Mouse (Mus musculus): ENCODE measurements at regions not wholly inside any gene's neighbourhood (a gene's known extent, or its start where the extent isn't known, plus 50 kb on each side); places are given as distances from the start of the nearest gene placed in this dataset.
A peak's percentile ranks its signal among the peaks of the same experiment; 100 is the strongest.

DNA sequence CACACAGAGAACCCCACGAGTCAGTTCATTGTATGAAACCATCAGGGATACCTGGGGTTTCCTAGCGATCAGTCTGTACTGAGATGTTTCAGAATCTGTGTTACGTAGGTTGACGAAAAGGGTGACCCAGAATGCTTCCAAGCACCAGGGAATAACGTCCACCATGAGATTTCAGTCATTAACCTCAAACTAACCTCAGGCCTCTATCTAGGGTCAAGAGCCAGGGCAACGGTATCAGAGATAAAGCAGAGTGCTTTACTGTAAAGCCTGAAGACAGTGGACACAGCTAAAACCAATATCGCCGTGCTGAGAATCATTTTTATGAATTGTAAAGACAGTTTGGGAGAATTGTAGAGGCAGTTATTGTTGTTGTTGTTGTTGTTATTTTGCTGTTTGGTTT lies 52.9 kb upstream of the Errfi1 start:
- DNase-seq = no peak

DNA sequence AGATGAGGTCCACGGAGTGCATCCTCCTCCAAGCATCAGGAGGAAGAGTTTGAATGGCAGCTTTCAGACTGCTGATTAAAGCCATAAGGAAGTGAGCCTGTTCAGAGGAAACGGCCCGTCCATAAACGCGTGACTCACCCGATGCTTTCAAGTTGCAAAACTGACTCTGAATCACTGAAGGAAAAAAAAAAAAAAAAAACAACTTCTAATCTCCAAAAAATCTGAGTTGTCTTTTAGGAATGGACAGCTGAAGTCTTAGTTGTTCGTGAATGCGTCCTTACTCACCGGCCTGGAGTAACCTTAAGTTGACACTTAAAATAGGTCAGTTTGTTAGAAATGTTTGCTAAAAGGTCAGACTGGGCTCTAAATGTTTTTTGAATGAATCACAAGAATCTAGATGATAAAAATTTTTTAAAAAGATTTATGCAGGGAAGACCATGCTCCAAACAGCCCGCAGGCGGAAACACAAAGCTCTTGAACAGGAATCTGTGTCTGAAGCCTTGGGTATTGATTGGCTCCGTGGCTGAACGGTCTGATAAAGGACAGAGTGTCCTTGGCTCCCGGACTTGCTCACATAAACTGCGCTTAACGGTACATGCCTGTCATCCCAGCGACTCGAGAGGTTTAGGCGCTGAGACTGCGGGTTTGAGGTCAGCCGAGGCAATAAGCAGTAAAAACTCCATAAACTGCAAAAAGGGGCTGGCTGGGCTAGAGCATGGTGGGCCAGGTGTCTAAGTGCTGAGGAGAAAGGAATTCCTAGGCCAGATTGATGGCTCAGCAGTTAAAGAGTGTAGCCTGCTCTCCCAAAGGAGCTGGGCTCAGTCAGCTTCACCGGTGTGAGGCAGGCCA lies 53.9 kb upstream of the Errfi1 start:
- no peak for DNase-seq

DNA sequence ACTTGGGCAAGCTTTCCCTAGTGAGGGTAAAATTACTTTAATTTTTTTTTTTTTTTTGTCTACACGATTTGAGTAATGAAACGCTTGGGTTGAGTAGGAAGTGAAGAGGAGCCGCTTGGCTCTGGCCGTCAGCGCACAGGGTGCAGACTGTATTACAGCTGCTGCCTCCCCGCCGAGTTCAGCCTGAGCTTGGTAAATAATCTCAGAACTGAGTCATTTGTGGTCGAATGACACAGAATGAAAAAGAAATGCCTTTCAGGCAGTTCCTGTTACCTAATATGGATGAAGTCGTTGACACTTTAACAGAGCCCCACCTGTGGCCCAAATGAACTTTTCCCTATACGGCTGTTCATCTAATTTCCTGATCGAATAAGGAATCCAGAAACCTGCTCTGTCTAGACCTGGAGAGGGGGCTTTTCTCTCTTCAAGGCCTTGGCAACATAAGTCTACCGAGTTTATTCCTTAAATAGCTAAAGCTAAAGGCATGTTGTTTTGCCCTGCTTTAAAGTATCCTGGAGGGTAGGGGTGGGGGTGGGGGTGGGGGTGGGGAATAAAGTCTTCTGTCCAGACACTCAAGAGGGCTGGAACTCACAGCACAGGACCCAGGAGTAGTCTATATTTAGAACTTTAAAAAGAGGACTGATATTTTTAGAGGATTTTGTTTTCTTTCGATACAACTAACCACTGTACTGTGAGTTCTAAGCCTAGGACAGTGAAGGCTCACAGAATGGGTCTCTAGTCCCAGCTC lies 54.8 kb upstream of the Errfi1 start:
- no peak for DNase-seq

DNA sequence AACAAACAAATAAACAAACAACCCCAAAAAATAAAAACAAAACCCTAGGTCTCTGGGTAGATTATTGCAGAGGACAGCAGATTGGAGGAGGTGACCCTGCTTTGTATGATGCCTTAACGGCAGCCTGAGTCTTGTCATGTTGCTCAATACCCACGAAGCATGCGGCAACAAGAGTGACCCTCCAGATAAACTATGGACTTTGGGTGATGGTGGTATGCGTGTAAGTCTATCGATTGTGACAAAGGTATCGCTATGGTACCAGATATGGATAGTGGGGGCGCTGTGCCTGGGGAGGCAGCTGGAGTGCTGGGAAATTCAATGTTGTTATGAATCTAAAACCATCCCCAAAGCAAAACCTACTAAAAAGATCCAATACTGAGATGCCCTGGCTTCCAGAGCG lies 55.4 kb upstream of the Errfi1 start:
- no peak for DNase-seq

DNA sequence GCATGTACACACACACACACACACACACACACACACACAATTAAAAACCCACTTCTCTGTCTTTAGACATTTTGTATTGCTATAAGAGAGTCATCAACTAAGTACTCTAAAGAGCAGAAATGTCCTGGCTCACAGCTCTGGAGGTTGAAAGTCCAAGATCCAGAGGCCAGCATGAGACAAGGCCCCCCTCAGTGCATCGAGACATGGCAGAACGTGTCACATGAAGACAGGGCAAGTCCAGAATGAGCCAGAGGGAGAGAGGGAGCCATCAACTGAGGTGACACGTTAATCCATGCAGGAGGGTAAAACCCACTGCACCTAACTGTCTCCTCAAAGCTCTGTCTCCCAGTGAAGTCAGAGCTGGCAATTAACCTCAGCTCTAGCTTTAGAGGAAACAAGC lies 56.7 kb upstream of the Errfi1 start:
- no peak for DNase-seq

DNA sequence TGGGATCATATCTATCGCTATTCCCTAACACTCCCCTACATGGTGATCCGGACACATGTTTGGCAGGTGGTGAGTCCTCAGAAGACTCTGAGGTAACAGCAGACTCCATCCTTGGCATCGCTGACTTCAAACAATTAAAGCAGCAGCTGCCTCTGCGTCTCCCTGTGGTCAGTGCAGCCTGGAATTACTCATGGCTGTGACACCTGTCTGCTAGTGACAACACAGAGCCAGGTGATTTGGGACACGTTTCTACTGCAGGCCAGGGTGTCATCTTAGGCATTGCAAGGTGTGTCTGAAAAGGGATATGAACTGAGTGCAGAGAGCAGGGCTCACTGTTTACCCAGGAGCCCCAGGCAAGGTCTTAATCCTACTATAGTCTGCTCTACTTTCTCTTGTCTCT lies 58.8 kb upstream of the Errfi1 start:
- DNase-seq = no peak

DNA sequence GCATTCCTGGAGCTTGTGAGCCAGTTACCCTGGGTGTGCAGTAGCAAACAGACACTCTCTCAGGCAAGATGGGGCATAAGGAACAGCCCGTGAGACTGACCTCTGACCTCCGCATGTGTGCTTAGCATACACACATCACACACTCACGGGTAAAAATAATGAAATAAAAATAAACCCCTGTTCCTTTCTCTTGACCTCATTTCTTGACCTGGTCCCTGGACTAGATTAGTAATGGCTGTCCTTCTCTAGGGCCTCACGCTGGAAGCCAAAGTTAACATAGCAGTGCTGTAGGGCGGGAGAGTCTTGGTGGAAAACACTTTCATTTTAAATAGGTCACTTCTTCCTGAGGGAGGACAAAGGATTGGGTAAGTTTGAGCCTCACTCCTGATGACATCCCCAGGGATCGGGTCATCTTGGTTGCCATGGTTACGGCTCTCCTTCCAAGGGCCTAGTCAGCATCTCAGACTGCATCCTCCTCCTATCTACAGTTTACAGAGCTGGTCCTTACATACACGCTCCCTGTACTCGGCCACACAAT lies 59.4 kb upstream of the Errfi1 start:
- peak; percentile 16 for DNase-seq

DNA sequence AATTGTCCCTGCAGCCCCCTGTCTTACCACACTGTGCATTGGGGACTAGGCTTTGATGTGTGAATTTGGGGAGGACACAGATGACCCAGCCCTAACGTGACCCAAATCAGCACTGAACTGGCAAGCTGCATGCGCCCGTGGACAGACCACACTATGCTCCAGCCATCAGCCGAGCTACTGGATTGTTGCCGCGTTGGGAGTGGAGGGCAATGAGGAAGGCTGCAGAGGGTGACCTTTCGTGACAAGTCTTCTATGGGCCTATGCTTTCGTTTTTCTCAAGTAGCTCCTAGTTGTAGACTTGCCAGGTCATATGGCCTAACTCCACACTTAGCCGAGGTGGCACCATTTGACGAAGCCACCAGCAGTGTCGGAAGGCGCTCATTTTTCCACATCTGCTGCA lies 60.6 kb upstream of the Errfi1 start:
- no peak for DNase-seq

DNA sequence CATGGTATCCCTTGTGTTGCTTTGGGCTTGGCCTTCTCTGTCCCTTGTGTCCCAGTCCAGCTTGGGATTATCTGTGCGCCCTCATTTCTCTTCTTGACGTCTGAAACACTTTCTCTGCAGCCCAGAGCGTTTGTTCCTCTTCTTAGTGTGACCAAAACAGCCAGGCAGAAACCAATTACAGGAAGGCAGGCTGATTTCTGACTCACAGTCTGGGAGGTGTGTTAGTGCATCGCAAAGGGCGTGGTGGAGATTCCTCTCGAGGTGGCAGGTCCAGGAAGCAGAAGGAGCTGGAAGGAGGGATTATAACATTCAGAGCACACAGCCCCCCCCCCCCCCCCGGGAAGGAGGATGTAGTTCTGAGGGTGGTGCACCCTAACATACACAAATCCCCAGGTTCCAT lies 64.6 kb upstream of the Errfi1 start:
- DNase-seq = no peak

DNA sequence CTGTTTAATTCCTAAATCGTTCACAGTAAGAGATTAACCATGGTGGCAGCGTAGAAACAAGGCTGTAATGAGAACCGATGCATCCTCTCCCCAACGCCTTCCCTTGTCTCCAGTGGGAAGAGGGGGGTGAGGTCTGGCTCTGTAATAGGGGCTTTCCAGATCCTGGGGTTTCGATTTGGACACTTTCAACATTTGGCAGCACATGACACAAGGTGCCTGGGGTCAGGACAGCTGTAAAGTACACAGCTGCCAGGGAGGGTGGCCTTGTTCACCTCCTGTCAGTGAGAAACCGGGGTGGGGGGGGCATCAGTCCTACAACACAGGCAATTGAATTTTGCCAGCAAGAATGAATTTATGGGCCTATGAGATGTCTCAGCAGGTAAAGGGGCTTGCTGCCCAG lies 66.6 kb upstream of the Errfi1 start:
- no peak for DNase-seq

DNA sequence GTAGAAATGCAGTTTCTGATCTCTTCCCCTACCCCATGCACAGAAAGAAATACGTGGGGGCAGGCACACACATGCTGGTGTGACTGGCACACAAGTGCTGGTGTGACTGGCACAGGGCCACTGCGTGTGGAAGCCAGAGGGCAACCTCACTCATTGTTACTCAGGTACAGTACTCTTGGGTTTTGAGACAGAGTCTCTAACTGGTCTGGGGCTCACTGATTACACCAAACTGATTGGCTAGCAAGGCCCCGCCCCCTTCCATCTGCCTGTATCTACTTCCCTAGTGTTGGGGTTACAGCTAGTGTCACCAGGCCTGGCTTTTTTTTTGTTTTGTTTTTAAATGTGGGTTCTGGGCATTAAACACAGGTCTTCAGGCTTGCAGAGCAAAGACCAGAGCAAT lies 67.1 kb upstream of the Errfi1 start:
- DNase-seq = no peak

DNA sequence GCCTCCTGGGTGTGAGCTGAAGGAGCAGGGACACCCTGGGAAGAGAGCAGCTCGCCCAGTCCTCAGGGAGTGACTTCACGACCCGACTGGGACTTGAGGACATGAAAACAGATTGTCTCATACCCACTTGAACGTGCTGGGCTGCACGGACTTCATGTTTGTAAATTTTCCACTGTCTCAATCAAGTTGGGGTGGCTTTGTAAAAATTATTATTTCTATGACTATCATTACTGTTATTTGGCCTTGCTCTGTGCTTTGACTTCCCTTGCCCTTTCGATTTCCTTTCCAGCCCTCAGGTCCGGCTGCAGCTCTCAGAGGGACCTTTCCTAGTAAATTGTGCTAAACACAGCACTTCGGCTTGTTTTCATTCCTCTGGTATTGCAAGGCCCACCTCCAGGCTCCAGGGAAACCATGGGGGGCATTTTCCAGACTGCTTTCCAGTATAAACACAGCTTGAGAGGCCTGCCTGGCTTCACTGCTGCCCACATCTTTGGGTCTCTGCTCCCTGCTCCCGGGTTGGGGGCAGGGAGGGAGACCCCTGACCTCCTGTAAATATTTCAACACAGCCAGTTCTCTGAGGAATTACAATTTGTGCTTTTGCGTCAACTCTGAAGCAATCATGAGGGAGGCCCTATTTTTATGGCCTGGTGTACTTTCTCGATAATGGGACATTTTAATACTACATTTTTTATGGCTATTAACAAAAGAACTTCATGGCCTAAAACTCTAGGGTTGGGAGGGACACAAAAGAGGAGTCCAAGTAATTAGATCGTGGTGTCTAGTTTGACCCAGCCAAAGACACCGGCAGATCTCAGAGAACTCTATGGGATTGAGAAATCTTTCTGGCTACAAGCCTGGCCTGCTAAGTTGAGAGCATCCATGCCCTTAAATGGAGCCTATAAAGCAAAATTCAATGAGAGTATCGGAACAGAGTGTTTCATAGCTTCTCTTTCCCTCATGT lies 68.9 kb upstream of the Errfi1 start:
- no peak for DNase-seq

DNA sequence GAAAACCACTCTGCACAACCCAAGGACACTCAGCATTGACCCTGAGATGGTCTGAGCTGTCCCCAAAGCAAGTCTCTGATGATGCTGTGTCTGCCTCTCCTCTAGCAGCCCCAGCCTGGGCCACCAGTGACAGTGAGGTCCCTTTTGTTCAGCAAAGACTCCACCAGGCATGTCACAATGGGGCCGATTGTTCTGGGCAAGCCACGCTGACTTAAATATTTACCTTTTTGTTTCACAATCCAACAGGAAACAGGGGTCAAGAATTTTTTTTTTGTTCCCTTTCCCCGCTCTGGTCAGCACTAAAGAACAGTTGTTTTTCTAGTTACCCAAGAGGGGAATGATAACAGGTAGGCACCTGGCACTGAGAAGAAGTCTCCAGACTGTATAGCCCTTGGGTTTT lies 72.4 kb upstream of the Errfi1 start:
- DNase-seq = no peak

DNA sequence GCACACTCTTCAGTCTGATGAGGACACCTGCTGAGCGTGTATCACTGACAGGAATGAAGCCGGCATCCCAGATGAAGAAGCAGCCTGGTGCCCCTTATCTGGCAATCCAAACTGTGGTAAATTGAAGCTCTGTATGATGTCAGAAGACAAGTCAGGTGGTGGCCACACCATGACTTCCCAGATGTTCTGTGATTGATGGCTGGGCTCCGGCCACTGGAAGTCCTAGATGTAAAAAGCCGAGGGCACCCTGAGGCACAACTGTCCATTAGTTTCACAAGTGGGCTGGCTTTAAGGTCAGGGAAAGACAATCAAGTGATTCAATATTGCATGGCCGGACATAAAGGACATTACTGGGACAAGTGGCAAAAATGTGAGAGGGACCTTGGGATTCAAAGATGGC lies 74.4 kb upstream of the Errfi1 start:
- no peak for DNase-seq

DNA sequence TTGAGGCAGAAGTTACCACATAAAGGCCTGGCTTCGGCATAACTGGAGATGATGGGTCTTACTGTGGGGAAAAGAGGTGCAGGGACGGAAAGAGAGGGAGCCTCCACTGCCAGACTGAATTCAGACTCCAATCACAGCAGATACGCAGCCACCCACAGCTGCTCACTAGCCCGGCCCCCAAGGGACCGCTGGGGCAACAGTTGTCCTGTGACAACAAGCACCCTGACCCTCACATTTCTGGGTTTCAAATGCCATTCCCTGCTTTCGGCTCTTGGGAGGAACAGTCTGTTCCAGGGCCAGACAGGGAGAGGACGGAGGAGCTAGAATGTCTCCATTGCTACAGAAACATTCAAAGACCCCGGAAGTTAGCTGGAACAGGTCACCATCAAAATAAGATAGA lies 75.0 kb upstream of the Errfi1 start:
- no peak for DNase-seq

DNA sequence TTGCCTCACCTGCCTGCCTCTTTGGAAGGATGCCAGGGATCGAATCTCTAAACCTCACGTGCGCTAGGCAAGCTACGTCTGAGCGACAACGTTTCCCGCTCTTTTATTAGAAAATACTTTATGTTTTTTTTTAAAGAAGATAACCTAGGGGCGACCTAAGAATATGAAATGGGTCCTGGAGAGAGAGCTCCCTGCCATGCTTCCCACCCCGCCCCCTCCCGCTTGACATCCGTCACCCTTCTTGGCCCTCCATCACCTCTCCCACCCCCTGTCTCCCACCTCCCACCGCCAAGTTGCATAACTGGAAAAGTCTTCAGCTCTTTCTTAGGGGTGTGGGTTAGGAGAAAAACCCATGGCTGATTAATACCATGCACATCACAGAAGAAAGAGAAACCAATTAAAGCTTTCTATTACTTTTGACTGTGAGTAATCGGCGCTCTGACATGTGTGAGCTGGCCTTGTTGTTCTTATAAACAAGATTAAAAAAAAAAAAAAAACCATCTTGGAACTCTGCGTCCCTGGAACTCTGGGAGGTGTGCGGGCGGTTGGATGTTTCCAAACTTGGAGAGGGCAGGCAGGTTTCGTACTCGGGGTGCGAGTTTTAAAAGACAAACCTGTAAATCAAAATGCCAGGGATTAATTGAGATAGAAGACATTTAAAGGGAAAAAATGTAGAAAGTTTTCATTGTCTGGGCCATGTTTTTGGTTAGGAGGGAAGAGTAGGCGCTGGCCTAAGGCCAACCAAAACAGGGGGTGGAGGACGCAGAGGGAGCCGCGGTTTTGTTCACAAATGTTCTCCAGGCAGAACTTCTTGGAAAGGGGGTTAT lies 77.8 kb upstream of the Errfi1 start:
- DNase-seq = no peak

DNA sequence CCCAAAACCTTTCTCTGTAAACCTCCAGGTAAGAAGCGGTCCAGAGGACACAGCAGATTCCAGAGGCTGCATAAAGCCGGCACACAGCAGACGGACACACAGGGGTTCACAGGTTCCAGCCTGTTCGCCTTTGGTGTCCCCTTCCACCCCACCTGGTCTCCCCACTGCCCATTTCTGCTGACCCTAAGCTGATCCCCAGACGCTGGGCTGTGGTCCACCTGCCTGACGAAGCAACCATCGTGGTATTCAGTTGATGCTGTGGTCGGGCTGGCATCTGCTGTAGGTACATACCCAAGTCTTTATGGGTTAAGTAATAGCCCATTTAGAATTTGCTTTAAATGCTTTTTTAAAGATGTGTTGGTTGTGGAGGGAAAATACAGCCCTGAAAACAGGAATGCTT lies 78.4 kb upstream of the Errfi1 start:
- DNase-seq = no peak

DNA sequence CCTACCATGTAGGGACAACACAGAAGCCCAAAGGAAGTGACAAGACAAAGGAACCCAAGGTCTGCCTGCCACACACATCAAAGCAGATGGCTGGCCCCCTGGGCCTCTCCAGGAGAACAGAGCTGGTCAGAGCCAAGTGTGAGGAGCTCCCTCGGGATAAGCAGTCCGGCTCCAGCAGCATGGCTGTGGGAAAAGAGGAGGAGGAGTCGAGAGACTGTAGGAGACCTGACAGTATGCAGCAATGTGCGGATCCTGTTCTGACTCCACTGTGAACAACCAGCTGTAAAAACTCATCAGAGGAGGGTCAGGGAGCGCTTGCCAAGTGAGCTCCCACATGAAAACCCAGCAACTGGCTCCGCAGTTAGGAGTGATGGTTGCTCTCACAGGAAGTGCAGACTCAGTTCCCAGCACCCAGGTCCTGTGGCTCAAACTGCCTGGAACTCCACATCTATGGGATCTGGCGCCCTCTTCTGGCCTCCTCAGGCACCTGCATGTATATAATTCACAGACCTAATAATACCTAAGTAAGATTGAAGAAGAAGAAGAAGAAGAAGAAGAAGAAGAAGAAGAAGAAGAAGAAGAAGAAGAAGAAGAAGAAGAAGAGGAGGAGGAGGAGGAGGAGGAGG lies 79.3 kb upstream of the Errfi1 start:
- no peak for DNase-seq

DNA sequence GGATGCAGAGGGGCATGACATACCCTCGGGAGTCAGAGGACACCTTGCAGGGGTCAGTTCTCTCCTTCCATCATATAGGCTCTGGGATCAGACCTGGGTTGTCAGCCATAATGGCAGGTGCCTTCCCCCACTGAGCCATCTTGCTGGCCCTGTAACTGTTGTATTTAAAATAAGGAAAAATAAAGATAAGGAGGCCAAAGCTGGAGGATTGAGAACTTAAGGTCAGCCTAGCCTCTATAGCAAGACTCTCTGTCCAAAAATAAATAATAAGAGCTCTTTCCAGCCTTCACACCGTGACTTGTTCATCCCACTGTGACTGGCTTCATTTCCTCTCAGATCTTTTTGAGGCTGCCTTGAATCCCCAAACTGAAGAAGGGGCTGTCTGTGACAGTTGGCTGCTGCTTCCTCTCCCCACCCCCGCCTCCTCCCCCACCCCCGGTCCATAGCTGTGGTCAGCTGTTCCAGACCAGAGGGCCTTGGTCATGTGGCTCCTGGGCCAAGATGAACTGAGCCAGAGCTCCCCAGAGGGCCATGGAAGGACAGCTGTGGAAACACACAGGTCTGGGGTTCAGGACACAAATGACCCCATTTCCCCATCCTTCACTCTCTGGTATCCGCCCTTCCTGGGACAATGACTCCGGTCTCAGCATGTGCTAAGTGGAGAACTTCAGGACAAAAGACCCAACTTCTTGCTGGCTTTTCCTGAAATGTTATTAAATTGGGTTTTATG lies 81.6 kb upstream of the Errfi1 start:
- DNase-seq = no peak

DNA sequence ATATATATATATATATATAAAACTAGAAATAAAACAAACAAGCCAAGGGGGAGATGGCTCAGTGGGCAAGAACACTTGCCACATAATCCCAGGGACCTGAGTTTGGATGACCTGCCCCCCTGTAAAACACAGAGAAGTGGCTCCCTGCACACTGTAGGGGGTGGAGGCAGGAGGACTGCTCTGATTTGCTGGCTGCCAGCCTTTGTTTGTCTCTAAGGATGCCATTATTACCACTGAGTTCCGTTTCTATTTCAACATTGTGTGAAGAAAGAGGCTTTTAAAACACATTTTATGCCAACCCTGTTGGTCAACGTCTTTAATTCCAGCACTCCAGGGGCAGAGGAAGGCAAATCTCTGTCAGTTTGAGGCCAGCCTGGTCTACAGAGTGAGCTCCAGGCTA lies 82.2 kb upstream of the Errfi1 start:
- no peak for DNase-seq

DNA sequence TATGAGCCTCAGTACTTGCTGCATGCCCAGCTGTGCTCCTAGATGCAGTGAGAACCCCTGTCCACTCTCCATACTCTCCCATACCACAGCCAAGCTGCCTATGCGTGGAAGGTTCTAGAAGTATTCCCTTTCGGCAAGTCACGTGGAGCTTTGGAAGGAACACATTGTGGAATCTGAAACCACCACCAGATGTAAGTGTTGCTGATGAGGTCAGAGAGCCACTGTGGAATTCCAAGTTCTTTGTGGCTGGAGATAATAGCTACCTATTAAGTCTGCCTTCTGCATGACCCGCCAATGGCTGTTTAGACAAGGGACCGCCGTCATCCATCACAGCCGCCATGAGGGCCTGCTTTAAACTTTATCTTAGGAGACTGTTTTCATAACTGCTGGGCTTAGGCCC lies 84.7 kb upstream of the Errfi1 start:
- no peak for DNase-seq
